14 mouse cellular contexts compared by ENCODE assay signal in genomic region chr15:85690875-85691274, GRCm38 (mm10). TPM values are rescaled to one million over a fixed set of nuclear protein-coding genes. Genes with fewer than 3 reads are reported as not detected.
"Had no signal": no experiment of that assay in that cellular context is flagged by ENCODE, and none has a peak within 500 bp of the region (broad histone marks: within the 10 kb centered on the region; RNA-seq: fewer than 3 reads in every experiment).

No protein-coding gene starts in this region.

- H3K27ac ChIP-seq: limb, embryonic 12.5 days; liver, embryonic 13.5 days; lung, embryonic 15.5 days; macrophage had no signal

- H3K4me3 ChIP-seq: limb, embryonic 12.5 days; liver, embryonic 13.5 days; lung, embryonic 15.5 days; megakaryocyte, embryonic 14.5 days had no signal

- DNase-seq: kidney, postnatal 10 days; kidney, postnatal 4 days; liver; liver, embryonic 13.5 days; liver, postnatal 0 days; lung, postnatal 14 days; right cerebral cortex, postnatal 4 days; spleen, adult 18-20 months; thymus, adult 18-20 months; thymus, postnatal 14 days had no signal

RNA-seq across cellular contexts. Expression of gene Ppara, which starts 43.9 kb away (rescaled TPM):
- polyA plus RNA-seq: macrophage had no signal
